Mouse (Mus musculus) cerebellum, adult 2 months (tissue): ENCODE measurements at regions not wholly inside any gene's neighbourhood (a gene's known extent, or its start where the extent isn't known, plus 50 kb on each side); places are given as distances from the start of the nearest gene placed in this dataset.

Source experiments
- CTCF ChIP-seq: fragments of 200-500 bp; IDR thresholded peaks from 2 replicates; pipeline ENCODE4 v1.5.1; 2011; ENCODE audit warnings: low read depth, mild to moderate bottlenecking, control low read depth, low read length, moderate library complexity, borderline replicate concordance; ENCODE audit not compliant: insufficient read depth
- POLR2A ChIP-seq: fragments of 200-500 bp; IDR thresholded peaks from 2 replicates; pipeline ENCODE4 v1.6.1; 2011; ENCODE audit warnings: low read length, control low read depth, borderline replicate concordance; ENCODE audit not compliant: insufficient read depth

DNA sequence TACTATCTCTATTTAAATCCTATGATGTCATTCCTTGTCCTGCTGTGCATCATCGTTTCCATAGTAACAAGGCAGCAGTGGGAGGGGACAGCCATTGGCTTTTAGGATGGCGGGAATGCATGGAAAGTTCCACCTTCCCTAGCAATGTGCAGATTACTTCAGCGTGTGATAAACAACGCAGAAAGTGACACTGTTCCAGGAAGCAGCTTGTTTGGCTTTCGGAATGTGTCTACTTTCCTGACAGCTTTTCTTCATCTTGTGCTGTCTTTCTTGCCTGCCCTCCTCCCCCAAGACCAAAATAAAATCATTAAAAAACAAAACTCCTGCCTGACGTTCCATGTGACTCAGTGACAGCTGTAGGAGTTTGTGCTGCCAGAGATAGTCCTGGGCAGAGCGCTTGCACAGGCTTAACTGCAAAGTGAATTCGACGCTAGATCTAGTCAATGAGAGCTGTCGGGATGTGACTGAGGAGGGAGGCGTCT, 149.6 kb downstream of the Enc1 start:
- TF ChIP-seq CTCF, result no peak
- no peak for TF ChIP-seq POLR2A
